In the genomic region with DNA sequence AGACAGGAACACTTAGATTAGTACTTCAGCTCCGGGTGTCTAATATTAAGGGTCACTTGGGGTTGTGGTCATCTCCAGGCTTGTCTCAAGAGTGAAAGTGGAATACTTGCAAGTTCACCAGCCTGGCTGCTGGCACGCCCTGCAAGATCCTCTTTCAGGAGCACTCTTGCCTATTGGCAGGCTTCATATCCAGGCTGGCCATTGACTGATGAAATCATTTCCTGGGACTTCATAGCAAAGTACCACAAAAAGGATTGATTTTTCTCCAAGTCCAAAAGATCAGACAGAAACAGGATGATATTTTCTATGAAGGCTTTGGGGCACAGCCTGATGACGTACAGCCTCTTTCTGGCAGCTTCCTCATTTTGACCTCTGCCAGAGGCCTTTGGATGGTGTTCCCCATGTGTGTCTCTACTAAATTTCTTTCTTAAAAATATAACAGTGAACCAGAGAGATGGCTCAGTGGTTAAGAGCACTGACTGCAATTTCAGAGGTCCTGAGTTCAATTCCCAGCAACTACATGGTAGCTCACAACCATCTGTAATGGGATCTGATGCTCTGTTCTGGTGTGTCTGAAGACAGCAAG, we compare ENCODE assay signal across 15 mouse cellular contexts. TPM values are rescaled to one million over a fixed set of nuclear protein-coding genes. Genes with fewer than 3 reads are reported as not detected.
DNase-seq lines count a peak whose midpoint lies in the region; ATAC-seq lines count a peak whose summit lies in the region.
"Had no signal": no experiment of that assay in that cellular context is flagged by ENCODE, and none has a peak within 500 bp of the region (broad histone marks: within the 10 kb centered on the region; RNA-seq: fewer than 3 reads in every experiment).

No protein-coding gene starts in this region.

- no peak for ATAC-seq in hindbrain, embryonic 12.5 days (ENCODE audit: low FRiP score)
- ATAC-seq in forebrain, embryonic 14.5 days = no peak
- ATAC-seq: inflammation-experienced regulatory T-cells, adult 6 months had no signal

- intact Hi-C loops in heart, postnatal 25 days (cut with DNase I) = no loop called here

- H3K4me3 ChIP-seq in hindbrain, embryonic 12.5 days = no peak overlapping the region
- H3K4me3 ChIP-seq in forebrain, embryonic 14.5 days (ENCODE audit: low read depth, low read length) = no peak overlapping the region
- H3K4me3 ChIP-seq: left cerebral cortex, adult 2 months; liver, embryonic 13.5 days; midbrain, embryonic 10.5 days had no signal

- WGBS in hindbrain, embryonic 12.5 days = 88% methylated on average over 3 of the region's 3 CpGs
- 87% methylated on average over 3 of the region's 3 CpGs for WGBS in forebrain, embryonic 14.5 days

- no peaks in the 10 kb centered on the region for H3K36me3 ChIP-seq in hindbrain, embryonic 12.5 days
- H3K36me3 ChIP-seq in forebrain, embryonic 14.5 days (ENCODE audit: control insufficient read depth, insufficient read depth, low read length) = no peaks in the 10 kb centered on the region
- H3K36me3 ChIP-seq: liver, embryonic 13.5 days; midbrain, embryonic 10.5 days had no signal

- H3K4me2 ChIP-seq in hindbrain, embryonic 12.5 days (replicated peaks) = no peak overlapping the region
- no peak overlapping the region for H3K4me2 ChIP-seq in forebrain, embryonic 14.5 days (ENCODE audit: low read length)
- H3K4me2 ChIP-seq: liver, embryonic 13.5 days had no signal

- H3K27ac ChIP-seq in hindbrain, embryonic 12.5 days = no peak overlapping the region
- H3K27ac ChIP-seq in forebrain, embryonic 14.5 days (ENCODE audit: low read depth, low read length) = no peak overlapping the region
- H3K27ac ChIP-seq: left cerebral cortex, adult 2 months; liver, embryonic 13.5 days; midbrain, embryonic 10.5 days had no signal

- H3K9ac ChIP-seq in hindbrain, embryonic 12.5 days = no peak overlapping the region
- H3K9ac ChIP-seq in forebrain, embryonic 14.5 days (ENCODE audit: low read length) = no peak overlapping the region
- H3K9ac ChIP-seq: liver, embryonic 13.5 days had no signal

- H3K27me3 ChIP-seq in hindbrain, embryonic 12.5 days = peaks cover 17% of the 10 kb centered on the region
- no peaks in the 10 kb centered on the region; the same call in 1 of the 2 replicates for H3K27me3 ChIP-seq in forebrain, embryonic 14.5 days (replicated peaks; ENCODE audit: control insufficient read depth, insufficient read depth, low read length)

- DNase-seq in heart, adult 8-10 months (ENCODE audit: low spot score) = peak; percentile 24
- DNase-seq in heart, postnatal 25 days (ENCODE audit: low spot score) = no peak
- DNase-seq in 3T3-L1 (ENCODE audit: low read depth, low spot score) = peak; percentile 75
- DNase-seq in adrenal gland, postnatal 10 days = peak; percentile 30
- peak; percentile 26 for DNase-seq in lung, postnatal 25 days (ENCODE audit: low spot score)
- no peak for DNase-seq in right cerebral cortex, postnatal 36 days (ENCODE audit: low spot score in 2 of 2)
- DNase-seq in forebrain, embryonic 14.5 days (ENCODE audit: low spot score) = no peak
- DNase-seq: cerebellum, adult 9-10 months; heart, postnatal 4 days; kidney, postnatal 14 days; liver, embryonic 13.5 days had no signal

- no peaks in the 10 kb centered on the region for H3K9me3 ChIP-seq in hindbrain, embryonic 12.5 days (replicated peaks)
- no peaks in the 10 kb centered on the region for H3K9me3 ChIP-seq in forebrain, embryonic 14.5 days (replicated peaks; ENCODE audit: control insufficient read depth, low read length)
- H3K9me3 ChIP-seq: liver, embryonic 13.5 days; midbrain, embryonic 10.5 days had no signal

- peaks cover 3% of the 10 kb centered on the region; the same call in 1 of the 2 replicates for H3K4me1 ChIP-seq in hindbrain, embryonic 12.5 days
- 0 out of 2 replicates have a peak, but pooled peaks cover 3% of the 10 kb centered on the region for H3K4me1 ChIP-seq in forebrain, embryonic 14.5 days (ENCODE audit: control insufficient read depth, insufficient read depth, low read length)

RNA-seq across cellular contexts. Expression of gene Slc25a30, which starts 3.7 kb away (rescaled TPM):
- total RNA-seq in heart, adult 8-10 months (2022) = 10 to 100 TPM; 11.0 to 13.3 (median 11.6) TPM
- 10 to 100 TPM; 11.5 to 12.6 TPM for total RNA-seq in heart, postnatal 25 days (2021)
- total RNA-seq in adrenal gland, postnatal 10 days (2021) = 10 to 100 TPM; 35.2 to 50.6 TPM
- 7.8 and 9.3 TPM in 2 replicates for polyA plus RNA-seq in hindbrain, embryonic 12.5 days (2016; fragmentation: Nextera tagmentation; extraction: Ambion mirVana)
- 10.0 and 11.6 TPM in 2 replicates for polyA plus RNA-seq in forebrain, embryonic 14.5 days (2014; fragmentation: Nextera tagmentation; extraction: Ambion mirVana)

RNA-seq across cellular contexts. Expression of gene Cog3, which starts 36.2 kb away (rescaled TPM):
- total RNA-seq in heart, adult 8-10 months (2022) = 10 to 100 TPM; 13.9 to 15.4 (median 14.6) TPM
- 10 to 100 TPM; 13.0 to 13.5 TPM for total RNA-seq in heart, postnatal 25 days (2021)
- total RNA-seq in adrenal gland, postnatal 10 days (2021) = 10 to 100 TPM; 21.5 to 23.2 TPM
- polyA plus RNA-seq in hindbrain, embryonic 12.5 days (2016; fragmentation: Nextera tagmentation; extraction: Ambion mirVana) = 23.9 and 24.8 TPM in 2 replicates
- 22.5 and 23.4 TPM in 2 replicates for polyA plus RNA-seq in forebrain, embryonic 14.5 days (2014; fragmentation: Nextera tagmentation; extraction: Ambion mirVana)

RNA-seq across cellular contexts. Expression of gene Tpt1, which starts 54.4 kb away (rescaled TPM):
- 1,000 to 10,000 TPM; 2,668 to 3,319 (median 3,029) TPM for total RNA-seq in heart, adult 8-10 months (2022)
- total RNA-seq in heart, postnatal 25 days (2021) = 1,000 to 10,000 TPM; 2,885 to 3,154 TPM
- total RNA-seq in adrenal gland, postnatal 10 days (2021) = 1,000 to 10,000 TPM; 3,217 to 3,266 TPM
- polyA plus RNA-seq in hindbrain, embryonic 12.5 days (2016; fragmentation: Nextera tagmentation; extraction: Ambion mirVana) = 873 and 904 TPM in 2 replicates
- polyA plus RNA-seq in forebrain, embryonic 14.5 days (2014; fragmentation: Nextera tagmentation; extraction: Ambion mirVana) = 979 and 1,156 TPM in 2 replicates

Comparison
In these comparisons a context has a peak if more than half of its experiments do, and no peak if none do; other contexts are left out.
1. DNase-seq: peak in heart, adult 8-10 months (single experiment), 3T3-L1 (single experiment), adrenal gland, postnatal 10 days (single experiment) and lung, postnatal 25 days (single experiment); none in heart, postnatal 25 days (single experiment), right cerebral cortex, postnatal 36 days (0 of 2) and forebrain, embryonic 14.5 days (single experiment).